Mouse (Mus musculus): Measurements from ENCODE around the gene Ccser2. TPM values are rescaled to one million over a fixed set of nuclear protein-coding genes. Genes with fewer than 3 reads are reported as not detected.
A peak's percentile ranks its signal among the peaks of the same experiment; 100 is the strongest.

The Ccser2 gene
- total and polyA plus RNA-seq, 3 experiments, result 8.8 to 9.6 (median 9.3) TPM

- peaks cover 26% of the 10 kb centered on the region for H3K27me3 ChIP-seq (replicated peaks)
- H3K79me2 ChIP-seq (replicated peaks; ENCODE audit: control insufficient read depth, extremely low read depth, insufficient read depth, poor library complexity, severe bottlenecking), result no peaks in the 10 kb centered on the region
- no peak overlapping the region for H3K9ac ChIP-seq (ENCODE audit: insufficient read depth, low read depth)
- dilution Hi-C loops (cut with MboI; ENCODE audit: extremely low pct_ligation_motif_present, extremely low pct_unique_long_range_greater_than_20kb, low sequenced_read_pairs) (no loop called here), in situ Hi-C loops (cut with MboI; ENCODE audit: low pct_ligation_motif_present, low pct_unique_long_range_greater_than_20kb, low sequenced_read_pairs) (no loop called here)
- DNase-seq (ENCODE audit: extremely low read depth), result peak; percentile 26
- no peaks in the 10 kb centered on the region for H3K4me1 ChIP-seq (ENCODE audit: control insufficient read depth in 1 of 2, insufficient read depth in 2 of 2)
- peak; percentile 93 for TF ChIP-seq SIN3A (IDR thresholded peaks at IDR 0.05; ENCODE audit: low read length)
- TF ChIP-seq RAD21 (IDR thresholded peaks at IDR 0.05; ENCODE audit: low read depth, low read length), result no peak
- H3K4me3 ChIP-seq (replicated peaks in 1 of 3; ENCODE audit: low read depth in 2 of 3, low read length in 2 of 3, poor library complexity in 1 of 3), result no peak overlapping the region
- H3K27ac ChIP-seq (ENCODE audit: insufficient read depth, low read depth), result no peak overlapping the region
- no peaks in the 10 kb centered on the region for H3K36me3 ChIP-seq (replicated peaks in 1 of 2; ENCODE audit: control insufficient read depth in 1 of 2, insufficient read depth in 1 of 2, low read length in 1 of 2)
- H3K9me3 ChIP-seq (replicated peaks; ENCODE audit: low read length), result no peaks in the 10 kb centered on the region
- no peak overlapping the region for H3K4me2 ChIP-seq (ENCODE audit: insufficient read depth, low read depth, poor library complexity, severe bottlenecking)
Measured at GRCm38 (mm10) chr14:37015894-37016293, 47.3 kb upstream of the Ccser2 start.

GRCm38 (mm10) chr14:37013644-37014043 lies 45.1 kb upstream of the Ccser2 start:
- no peak overlapping the region for H3K9ac ChIP-seq (ENCODE audit: insufficient read depth, low read depth)
- H3K4me1 ChIP-seq (ENCODE audit: control insufficient read depth in 1 of 2, insufficient read depth in 2 of 2), result no peaks in the 10 kb centered on the region
- H3K4me2 ChIP-seq (ENCODE audit: insufficient read depth, low read depth, poor library complexity, severe bottlenecking), result no peak overlapping the region
- DNase-seq (ENCODE audit: extremely low read depth), result no peak
- H3K36me3 ChIP-seq (replicated peaks in 1 of 2; ENCODE audit: control insufficient read depth in 1 of 2, insufficient read depth in 1 of 2, low read length in 1 of 2), result no peaks in the 10 kb centered on the region
- H3K4me3 ChIP-seq (replicated peaks in 1 of 3; ENCODE audit: low read depth in 2 of 3, low read length in 2 of 3, poor library complexity in 1 of 3), result no peak overlapping the region
- dilution Hi-C loops (cut with MboI; ENCODE audit: extremely low pct_ligation_motif_present, extremely low pct_unique_long_range_greater_than_20kb, low sequenced_read_pairs) (no loop called here), in situ Hi-C loops (cut with MboI; ENCODE audit: low pct_ligation_motif_present, low pct_unique_long_range_greater_than_20kb, low sequenced_read_pairs) (no loop called here)
- no peak overlapping the region for H3K27ac ChIP-seq (ENCODE audit: insufficient read depth, low read depth)
- H3K79me2 ChIP-seq (replicated peaks; ENCODE audit: control insufficient read depth, extremely low read depth, insufficient read depth, poor library complexity, severe bottlenecking), result no peaks in the 10 kb centered on the region
- no peaks in the 10 kb centered on the region for H3K9me3 ChIP-seq (replicated peaks; ENCODE audit: low read length)
- H3K27me3 ChIP-seq (replicated peaks), result peaks cover 28% of the 10 kb centered on the region
- TF ChIP-seq ZKSCAN1 (IDR thresholded peaks at IDR 0.05; ENCODE audit: borderline replicate concordance, low read depth, low read length) (no peak), CHD1 (IDR thresholded peaks at IDR 0.05; ENCODE audit: low read depth, low read length) (no peak), IRF4 (IDR thresholded peaks at IDR 0.05; ENCODE audit: low read depth, low read length) (no peak), SMC3 (IDR thresholded peaks at IDR 0.05; ENCODE audit: low read depth, low read length) (no peak), E2F4 (IDR thresholded peaks at IDR 0.05; ENCODE audit: insufficient replicate concordance, low read depth, low read length) (no peak), POLR2AphosphoS2 (IDR thresholded peaks at IDR 0.05; ENCODE audit: low read depth, low read length) (no peak), CHD2 (IDR thresholded peaks at IDR 0.05; ENCODE audit: low read length) (no peak), BHLHE40 (IDR thresholded peaks at IDR 0.05; ENCODE audit: low read depth, low read length) (no peak), CTCF (conservative IDR thresholded peaks at IDR 0.05 in 1 of 2, IDR thresholded peaks at IDR 0.05 in 1 of 2; ENCODE audit: low read depth in 2 of 2, low read length in 2 of 2) (no peak), PAX5 (IDR thresholded peaks at IDR 0.05; ENCODE audit: low read length) (no peak), MAX (IDR thresholded peaks at IDR 0.05; ENCODE audit: low read length) (no peak), MAFK (IDR thresholded peaks at IDR 0.05; ENCODE audit: insufficient replicate concordance, low read length) (no peak), KAT2A (IDR thresholded peaks at IDR 0.05; ENCODE audit: insufficient replicate concordance, low read length) (no peak)

GRCm38 (mm10) chr14:37009686-37010085 lies 41.1 kb upstream of the Ccser2 start:
- dilution Hi-C loops (cut with MboI; ENCODE audit: extremely low pct_ligation_motif_present, extremely low pct_unique_long_range_greater_than_20kb, low sequenced_read_pairs), result no loop called here
- no peak for TF ChIP-seq ELF1 (IDR thresholded peaks at IDR 0.05; ENCODE audit: low read depth, low read length)
- no peak for TF ChIP-seq MEF2A (IDR thresholded peaks at IDR 0.05; ENCODE audit: borderline replicate concordance, low read depth, low read length)

More at GRCm38 (mm10) chr14:37009686-37010085, 41.1 kb upstream of the Ccser2 start:
- H3K27me3 ChIP-seq (replicated peaks), result peaks cover 32% of the 10 kb centered on the region
- no peak overlapping the region for H3K27ac ChIP-seq (ENCODE audit: insufficient read depth, low read depth)
- H3K4me3 ChIP-seq (replicated peaks in 1 of 3; ENCODE audit: low read depth in 2 of 3, low read length in 2 of 3, poor library complexity in 1 of 3), result no peak overlapping the region
- no peaks in the 10 kb centered on the region for H3K4me1 ChIP-seq (ENCODE audit: control insufficient read depth in 1 of 2, insufficient read depth in 2 of 2)
- H3K9ac ChIP-seq (ENCODE audit: insufficient read depth, low read depth), result no peak overlapping the region
- H3K36me3 ChIP-seq (replicated peaks in 1 of 2; ENCODE audit: control insufficient read depth in 1 of 2, insufficient read depth in 1 of 2, low read length in 1 of 2), result no peaks in the 10 kb centered on the region
- no peaks in the 10 kb centered on the region for H3K9me3 ChIP-seq (replicated peaks; ENCODE audit: low read length)
- H3K79me2 ChIP-seq (replicated peaks; ENCODE audit: control insufficient read depth, extremely low read depth, insufficient read depth, poor library complexity, severe bottlenecking), result no peaks in the 10 kb centered on the region
- DNase-seq (ENCODE audit: extremely low read depth), result no peak
- in situ Hi-C loops (cut with MboI; ENCODE audit: low pct_ligation_motif_present, low pct_unique_long_range_greater_than_20kb, low sequenced_read_pairs), result no loop called here
- H3K4me2 ChIP-seq (ENCODE audit: insufficient read depth, low read depth, poor library complexity, severe bottlenecking), result no peak overlapping the region
